Mouse (Mus musculus) urinary bladder, postnatal 10 days (tissue): ENCODE measurements around the gene Fgd3.
A peak's percentile ranks its signal among the peaks of the same experiment; 100 is the strongest.

Experiments used
- DNase-seq: peaks from one replicate; pipeline ENCODE4 v3.0.0; 2022; ENCODE audit warnings: low spot score

Gene Fgd3

DNA sequence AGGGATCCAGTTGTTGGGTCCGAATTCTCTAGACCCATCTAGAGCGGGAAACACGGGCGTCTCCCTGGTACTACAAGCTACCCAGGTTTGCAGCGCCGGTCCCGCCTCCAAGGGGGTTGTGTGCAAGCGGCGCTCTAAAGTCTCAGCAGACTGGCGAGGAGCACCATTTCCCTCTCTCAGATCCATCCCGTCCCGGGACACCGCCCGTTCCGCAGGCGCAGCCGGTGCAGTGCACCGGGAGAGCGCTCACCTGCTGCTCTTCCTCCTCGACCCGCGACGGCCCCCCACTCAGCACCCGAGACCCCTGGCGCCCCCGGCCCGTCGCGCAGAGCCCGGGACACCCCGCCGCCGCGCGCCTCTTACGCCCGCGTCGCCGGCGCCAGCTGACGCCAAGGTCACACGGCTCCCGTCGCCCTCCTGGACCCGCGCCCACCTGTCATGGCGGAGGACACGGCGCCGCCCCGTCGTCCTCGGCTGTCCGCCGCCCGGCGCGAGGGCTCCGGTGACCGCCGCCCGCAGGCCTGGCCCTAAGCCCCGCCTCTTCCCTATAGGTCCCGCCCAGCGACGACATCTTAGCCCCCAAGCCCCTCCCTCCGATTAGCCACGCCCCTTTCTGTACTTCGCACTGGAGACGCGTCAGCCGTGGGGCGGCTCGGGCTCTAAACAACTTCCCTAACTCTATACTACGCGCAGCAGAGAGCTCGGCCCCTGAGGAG, 104.4 kb downstream of the Fgd3 start, which contains the start of gene Card19:
Gene Card19, minus strand, starts transcription at position 534 of the 716 bp plus-strand sequence.
- peak; percentile 90 for DNase-seq

- no peak for DNase-seq
Observed at GRCm38 (mm10) chr13:49215128-49215503, 105.0 kb downstream of the Fgd3 start.

DNA sequence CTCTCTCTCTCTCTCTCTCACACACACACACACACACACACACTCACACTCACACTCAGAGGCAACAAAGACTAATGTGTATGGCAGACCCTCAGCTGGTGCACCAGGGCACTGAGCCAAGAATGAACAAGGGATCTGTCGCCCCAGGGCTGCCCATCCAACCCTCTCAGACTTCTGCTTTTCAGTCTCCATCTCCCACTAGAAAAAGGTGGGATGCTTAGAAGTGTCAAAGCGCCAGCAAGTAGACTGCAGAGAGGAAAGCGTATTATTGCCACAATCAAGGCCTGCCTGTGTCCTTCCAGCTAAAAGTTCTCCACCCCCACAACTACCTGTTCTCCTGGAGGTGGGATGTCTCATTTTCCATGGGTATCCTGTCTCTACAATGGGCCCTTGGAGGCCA, 105.7 kb downstream of the Fgd3 start:
- DNase-seq: no peak

DNA sequence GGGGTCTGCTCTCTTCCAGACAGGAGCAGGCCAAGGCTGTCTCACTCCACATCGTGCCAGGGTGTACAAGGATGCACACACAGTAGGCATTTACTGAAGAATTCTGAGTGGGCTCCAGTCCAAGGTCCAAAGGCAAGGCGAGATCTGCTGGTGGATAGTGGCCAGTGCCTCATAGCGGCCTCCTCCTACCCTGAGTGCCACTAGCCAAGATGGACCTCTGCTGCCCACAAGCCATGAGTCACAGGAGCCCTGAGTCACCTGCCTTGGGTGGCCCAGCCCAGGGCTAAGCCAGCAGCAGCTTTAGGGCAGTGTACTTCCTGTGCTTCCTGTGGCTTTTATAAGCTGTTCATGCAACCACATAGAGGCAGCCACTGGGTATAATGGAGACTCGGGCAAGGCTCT, 106.6 kb downstream of the Fgd3 start:
- DNase-seq: no peak

- DNase-seq: no peak
Observed at GRCm38 (mm10) chr13:49212711-49213500, 107.2 kb downstream of the Fgd3 start.
